Comparison of ENCODE assay signal across 24 mouse cellular contexts in the genomic region with DNA sequence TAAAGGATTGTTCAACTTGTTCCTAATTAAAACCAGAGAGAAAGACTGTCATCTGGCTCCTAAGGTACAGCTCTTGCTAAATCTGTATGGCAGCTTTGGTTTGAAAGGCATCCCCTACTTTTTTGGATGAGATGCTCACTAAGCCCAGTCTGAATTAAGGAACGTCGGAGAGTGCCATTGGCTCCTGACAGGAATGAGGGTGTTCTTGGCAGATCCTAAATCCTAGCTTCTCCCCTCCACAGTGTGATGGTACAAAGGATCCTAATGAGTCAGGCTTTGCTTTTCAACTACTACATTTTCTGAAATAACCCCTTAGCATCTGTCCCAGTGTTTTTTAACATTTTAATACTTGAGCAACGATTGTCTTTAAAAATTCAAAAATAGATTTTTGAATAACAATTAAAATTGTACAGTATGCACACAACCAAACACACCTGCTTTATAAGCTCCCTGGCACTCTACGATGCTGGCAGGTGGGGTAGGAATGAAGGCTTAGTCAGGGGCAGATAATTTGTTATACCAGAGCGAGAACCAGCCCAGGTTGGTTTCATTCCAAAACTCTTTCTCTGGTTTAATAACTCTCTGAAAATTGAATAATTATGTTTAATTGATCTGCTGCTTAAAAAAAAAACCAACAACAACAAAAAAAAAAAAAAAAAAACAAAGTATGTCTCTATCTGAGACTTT.
"Had no signal": no experiment of that assay in that cellular context is flagged by ENCODE, and none has a peak within 500 bp of the region (broad histone marks: within the 10 kb centered on the region; RNA-seq: fewer than 3 reads in every experiment).

No protein-coding gene starts in this region.

- H3K27ac ChIP-seq: kidney, embryonic 15.5 days; limb, embryonic 10.5 days; limb, embryonic 13.5 days; liver, embryonic 12.5 days; liver, embryonic 15.5 days; lung, embryonic 15.5 days; midbrain, embryonic 10.5 days; midbrain, embryonic 13.5 days; neural tube, embryonic 13.5 days had no signal

- H3K4me3 ChIP-seq: kidney, embryonic 15.5 days; limb, embryonic 10.5 days; limb, embryonic 13.5 days; liver, embryonic 12.5 days; liver, embryonic 15.5 days; lung, embryonic 15.5 days; megakaryocyte, embryonic 14.5 days; midbrain, embryonic 10.5 days; midbrain, embryonic 13.5 days; myocyte; neural tube, embryonic 13.5 days had no signal

- DNase-seq: kidney, adult 8-10 months; kidney, postnatal 10 days; kidney, postnatal 36 days; liver; lung, adult 18-20 months; lung, postnatal 10 days; lung, postnatal 36 days; retina, postnatal 1 day; right cerebral cortex, postnatal 25 days; spleen, adult 18-20 months; thymus, adult 2 months; thymus, postnatal 14 days; thymus, postnatal 4 days had no signal
